Mouse (Mus musculus) 3T3-L1 (cell line): ENCODE measurements at regions not wholly inside any gene's neighbourhood (a gene's known extent, or its start where the extent isn't known, plus 50 kb on each side); places are given as distances from the start of the nearest gene placed in this dataset.

Experiments
- DNase-seq: peaks from one replicate; pipeline ENCODE4 v3.0.0-alpha.2; 2015; ENCODE audit warnings: low read depth, low spot score

GRCm38 (mm10) chr16:9253054-9253453, 423.2 kb downstream of the 1810013L24Rik start:
- DNase-seq: no peak

DNA sequence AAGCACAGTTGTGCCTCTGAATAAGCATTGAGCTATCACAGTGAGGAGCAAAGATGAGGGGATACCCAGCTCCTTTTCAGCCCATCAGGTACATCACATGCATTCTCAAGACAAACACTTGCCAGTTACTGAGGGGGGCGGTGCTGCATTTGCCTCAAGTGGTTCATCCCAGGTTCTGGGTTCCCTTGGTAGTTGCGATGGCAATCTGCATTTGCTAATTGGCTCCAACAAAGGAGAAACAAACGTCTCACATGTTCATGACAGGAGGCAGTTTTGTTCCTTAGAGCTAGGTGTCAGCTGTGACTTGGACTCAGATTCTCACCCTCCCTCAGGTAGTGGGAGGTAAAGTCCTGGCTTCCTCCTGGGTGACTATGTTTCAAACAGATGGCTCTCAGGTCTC, 425.5 kb downstream of the 1810013L24Rik start:
- no peak for DNase-seq

DNA sequence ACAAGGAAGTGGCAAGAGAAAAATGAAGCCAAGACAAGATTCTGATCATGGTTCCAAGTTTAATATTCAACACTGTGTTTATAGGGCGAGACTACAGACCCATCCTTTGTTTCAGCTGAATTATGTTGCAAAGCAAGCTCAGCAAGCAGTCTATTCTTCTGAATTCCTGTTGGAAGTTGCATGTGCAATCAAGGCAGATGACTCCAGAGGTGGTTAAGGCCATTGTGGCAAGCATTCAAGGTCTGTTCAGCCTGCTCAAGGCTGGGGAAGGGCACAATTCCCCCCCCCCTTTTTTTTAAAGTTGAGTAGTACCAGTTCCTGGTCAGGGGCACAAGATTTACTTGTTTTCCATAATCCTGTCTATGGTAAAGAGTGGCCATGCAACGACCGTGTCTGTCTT, 431.1 kb downstream of the 1810013L24Rik start:
- no peak for DNase-seq

DNA sequence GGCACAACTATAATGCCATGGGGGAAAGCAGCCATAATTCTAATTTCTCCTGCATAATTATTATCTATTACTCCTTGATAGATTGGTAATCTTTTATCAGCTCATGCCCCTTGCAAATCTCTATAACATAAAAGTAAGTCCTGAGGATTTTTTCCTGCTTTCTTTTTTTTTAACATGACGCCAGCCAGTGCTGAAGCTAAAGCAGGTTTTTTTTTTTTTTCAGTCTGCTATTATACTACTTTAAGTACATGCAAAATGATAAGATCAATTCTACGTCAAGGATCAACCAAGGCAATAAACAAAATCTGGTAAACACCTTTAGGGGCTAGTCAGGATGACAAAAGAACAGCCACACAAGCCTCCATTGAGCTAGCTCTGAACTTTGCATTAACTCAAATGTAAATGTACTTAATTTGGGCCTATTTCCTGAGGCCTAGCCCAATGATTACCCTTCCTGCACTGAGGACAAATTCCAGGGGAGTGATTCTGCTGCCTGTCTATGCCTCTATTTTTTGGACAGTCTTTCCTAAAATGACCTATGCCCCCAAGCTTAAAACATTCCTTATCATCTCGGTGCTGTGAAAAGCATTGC, 434.8 kb downstream of the 1810013L24Rik start:
- DNase-seq: no peak

GRCm38 (mm10) chr16:9267204-9267603, 437.3 kb downstream of the 1810013L24Rik start:
- no peak for DNase-seq

DNA sequence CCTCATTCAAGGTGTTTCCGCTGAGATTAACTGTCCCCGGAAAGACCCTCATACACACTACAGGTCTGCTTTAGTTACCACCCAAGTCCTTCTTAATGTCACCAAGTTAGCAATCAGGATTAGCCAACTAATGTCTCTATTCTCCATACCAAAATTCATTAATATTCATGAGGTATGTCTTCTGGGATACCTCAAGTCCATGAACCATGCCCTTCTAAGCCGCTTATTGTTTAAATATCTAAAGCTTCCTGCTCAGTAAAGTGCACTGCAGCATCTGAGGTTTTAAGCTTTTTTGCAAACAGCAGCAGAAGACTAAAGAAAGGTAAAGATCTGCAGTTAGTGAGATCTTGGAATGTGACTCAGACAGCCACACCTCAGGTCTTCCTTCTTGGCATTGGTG, 440.2 kb downstream of the 1810013L24Rik start:
- DNase-seq: no peak

DNA sequence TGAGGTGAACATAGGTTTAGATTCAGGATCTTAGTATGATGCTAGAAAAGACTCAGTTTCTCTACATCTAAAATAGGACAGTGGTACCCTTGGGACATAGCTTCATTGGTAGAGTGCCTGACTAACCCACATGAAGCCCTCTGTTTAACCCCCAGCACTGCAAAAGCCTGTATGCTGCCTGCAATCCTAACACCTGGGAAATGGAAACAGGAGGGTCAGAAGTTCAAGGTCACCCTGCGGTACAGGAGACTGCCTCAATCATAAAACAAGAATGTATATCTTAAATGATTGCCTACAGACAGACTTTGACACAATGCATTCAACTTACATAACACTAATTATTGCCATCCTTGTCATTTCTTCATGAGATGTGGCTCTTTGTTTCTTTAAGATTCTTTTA, 440.8 kb downstream of the 1810013L24Rik start:
- DNase-seq: no peak

DNA sequence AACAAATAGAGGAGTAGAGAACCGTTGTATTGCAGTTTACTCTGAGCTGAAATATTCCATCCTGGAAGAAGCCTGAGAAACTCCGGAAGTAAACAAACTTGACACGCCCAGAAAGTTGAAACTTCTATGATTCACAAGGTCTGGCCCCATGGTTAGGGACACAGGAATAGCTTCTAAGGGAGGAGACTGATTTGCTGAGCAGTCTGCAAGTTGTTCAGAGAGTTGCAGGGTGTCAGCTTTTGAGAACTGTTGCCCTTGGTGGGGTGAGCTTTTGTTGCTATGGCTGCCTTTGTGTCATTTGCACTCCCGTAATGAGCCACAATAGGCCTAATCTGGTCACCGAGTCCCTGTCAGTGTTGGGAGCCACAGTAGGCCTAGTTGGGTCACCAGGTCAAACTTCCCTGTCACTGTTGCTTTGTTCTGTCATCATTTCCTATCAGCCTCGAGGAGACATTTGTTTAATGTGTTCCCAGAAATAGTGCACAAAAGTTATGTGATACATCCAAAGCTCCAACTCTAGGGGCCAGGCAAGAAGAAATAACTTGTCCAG, 443.9 kb downstream of the 1810013L24Rik start:
- DNase-seq: no peak

GRCm38 (mm10) chr16:9274583-9275100, 444.7 kb downstream of the 1810013L24Rik start:
- DNase-seq: no peak

DNA sequence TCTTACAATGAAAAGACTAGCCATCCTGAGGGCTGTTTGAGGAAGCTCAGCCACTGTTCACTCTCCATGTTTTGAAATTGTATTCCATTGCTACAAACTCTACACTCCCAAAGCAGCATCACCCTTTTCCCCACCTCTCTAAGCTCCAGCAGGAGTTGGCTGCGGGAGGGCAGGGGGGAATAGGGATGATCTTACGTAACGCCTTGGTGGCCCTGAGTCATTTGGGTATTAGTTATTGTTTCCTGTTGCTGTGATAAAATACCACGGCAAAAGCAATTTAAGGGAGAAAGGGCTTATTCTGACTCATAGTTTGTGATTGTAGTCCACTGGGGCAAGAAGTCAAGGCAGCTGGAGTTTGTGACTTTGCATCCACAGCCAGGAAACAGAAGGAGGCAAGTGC, 445.5 kb downstream of the 1810013L24Rik start:
- DNase-seq: no peak

DNA sequence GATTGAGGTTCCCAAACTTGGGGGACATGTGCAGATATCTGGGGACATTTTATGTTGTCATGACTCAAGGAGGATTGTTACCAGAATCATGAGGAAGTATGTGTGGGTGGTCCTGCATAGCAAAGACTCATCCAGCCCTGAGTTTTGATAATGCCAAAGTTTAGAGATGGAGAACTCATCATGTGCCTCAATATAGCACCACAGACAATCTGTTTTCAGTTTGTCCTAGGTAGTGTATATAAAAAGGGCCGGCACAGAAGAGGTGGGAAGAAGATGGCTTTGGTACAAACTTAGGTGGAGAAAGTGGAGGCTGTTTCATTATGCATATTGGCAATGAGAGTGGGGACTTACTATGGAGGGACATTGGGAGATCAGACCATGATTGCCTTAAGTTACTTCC, 447.2 kb downstream of the 1810013L24Rik start:
- no peak for DNase-seq

DNA sequence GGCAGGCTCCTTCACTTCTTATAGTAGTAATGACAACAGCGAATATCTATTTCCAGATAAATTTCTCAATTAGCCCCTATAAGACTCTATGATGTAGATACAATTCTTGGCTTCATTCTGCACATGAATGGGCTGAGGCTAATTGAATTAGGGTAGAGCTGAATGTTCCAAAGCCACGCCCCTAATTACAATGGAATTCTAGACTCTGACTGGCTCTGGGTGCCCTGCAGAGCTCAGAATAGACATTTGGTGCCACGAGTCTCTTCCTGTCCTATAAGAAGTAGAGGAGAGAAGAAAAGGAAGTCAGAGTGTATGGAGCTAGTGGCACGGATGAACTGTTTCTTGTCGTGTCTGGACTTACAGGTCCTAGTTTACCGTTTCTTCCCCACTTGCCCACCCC, 449.8 kb downstream of the 1810013L24Rik start:
- no peak for DNase-seq

GRCm38 (mm10) chr16:9280431-9280830, 450.5 kb downstream of the 1810013L24Rik start:
- no peak for DNase-seq

GRCm38 (mm10) chr16:9280931-9281330, 451.0 kb downstream of the 1810013L24Rik start:
- DNase-seq: no peak

GRCm38 (mm10) chr16:9284423-9284822, 454.5 kb downstream of the 1810013L24Rik start:
- DNase-seq: no peak

- DNase-seq: no peak
These were observed 456.0 kb downstream of the 1810013L24Rik start for GRCm38 (mm10) chr16:9285921-9286320.

DNA sequence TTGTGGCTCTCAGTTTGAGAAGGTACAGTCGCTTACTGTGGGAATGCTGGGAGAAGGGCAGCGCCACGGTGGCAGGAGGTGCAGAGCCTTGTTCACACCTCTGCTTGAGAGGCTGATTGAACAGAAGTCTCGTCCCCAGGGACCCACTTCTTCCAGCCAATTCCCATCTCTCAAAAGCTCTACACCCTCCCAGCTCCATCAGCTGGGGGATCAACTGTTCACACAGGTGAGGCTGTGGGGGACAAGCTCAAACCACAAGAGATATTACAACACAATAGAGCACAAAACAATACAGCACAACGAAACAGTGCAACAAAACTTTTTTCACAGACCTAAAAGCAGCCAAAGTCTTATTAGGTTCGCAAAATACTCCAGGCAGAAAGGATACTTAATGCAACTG, 457.7 kb downstream of the 1810013L24Rik start:
- DNase-seq: no peak

DNA sequence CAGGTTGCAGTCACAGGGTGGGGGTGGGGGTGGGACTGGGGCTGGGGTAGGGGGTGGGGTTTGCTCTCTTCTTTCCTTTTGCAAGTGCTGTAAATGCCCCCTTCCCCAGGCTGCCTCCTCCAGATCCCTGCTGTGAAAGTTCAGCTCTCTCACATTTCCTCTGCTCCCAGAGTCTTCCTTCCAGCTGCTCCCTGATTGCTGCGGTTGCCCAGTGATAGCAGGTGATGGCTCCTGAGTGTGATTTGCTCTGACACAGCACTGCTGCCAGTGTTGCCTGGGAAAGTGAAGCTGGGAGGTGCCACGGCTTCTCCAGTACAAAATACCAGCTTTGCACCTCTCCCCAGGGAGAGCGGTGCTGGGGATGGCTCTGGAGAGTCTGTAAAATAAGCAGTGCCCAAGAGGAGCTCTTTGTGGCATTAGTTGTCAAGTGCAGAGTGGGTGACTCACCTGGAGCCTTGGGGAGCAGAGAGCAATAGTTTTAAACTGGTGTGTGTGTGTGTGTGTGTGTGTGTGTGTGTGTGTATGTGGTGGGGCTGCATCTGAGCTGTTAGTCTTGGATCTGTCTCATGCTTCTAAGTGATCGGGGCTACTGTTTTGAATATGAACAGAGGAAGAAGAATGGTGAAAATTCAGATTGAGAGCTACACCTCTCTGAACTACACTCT, 461.6 kb downstream of the 1810013L24Rik start:
- no peak for DNase-seq

- DNase-seq: no peak
These were observed 473.2 kb downstream of the 1810013L24Rik start for GRCm38 (mm10) chr16:9303134-9303533.

DNA sequence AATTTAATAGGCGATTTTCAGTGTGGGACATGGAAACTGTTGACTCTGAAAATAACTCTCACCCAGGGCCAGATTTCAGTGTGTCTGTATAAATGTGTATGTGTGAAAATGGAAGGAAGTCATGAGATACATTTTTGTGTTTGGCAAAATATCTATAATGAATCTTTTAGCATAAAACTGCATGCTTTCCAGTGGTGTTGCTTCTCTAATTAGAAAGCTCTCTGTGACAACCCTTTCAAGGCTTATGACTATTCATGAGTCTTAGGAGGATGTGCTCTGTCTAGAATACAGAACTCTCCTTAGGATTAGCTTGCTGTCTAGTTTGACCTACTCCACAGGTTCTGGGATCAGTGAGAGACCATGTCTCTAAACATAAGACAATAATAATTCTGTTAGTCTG, 474.2 kb downstream of the 1810013L24Rik start:
- no peak for DNase-seq

GRCm38 (mm10) chr16:9310744-9311143, 480.8 kb downstream of the 1810013L24Rik start:
- no peak for DNase-seq

- no peak for DNase-seq
These were observed 505.7 kb downstream of the 1810013L24Rik start for GRCm38 (mm10) chr16:9335626-9336025.

DNA sequence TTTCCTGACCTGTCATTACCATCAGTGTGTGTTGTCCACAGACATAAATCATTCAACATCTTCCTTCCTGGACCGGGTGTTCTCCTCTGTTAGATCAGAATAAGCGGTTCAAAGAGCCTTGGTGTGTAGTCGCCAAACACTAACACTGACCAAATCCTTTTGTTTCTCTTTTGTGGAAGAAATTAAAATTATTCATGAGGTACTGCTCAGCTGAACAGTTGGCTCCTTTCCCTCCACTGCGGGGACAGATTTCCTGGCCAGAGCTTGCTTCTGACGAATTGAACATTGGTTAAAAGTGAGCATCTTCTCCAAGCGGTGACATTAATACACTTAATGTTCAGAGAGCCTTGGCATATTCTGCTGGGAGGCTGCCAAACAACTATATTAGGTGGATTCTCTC, 506.2 kb downstream of the 1810013L24Rik start:
- no peak for DNase-seq
